Mouse (Mus musculus): Measurements from ENCODE around the gene Ush1g.

GRCm38 (mm10) chr11:115292631-115293375 lies 29.0 kb downstream of the Ush1g start:
- no peak for TF ChIP-seq MAX (IDR thresholded peaks at IDR 0.05; ENCODE audit: low read depth)
- no peak for TF ChIP-seq POLR2A (IDR thresholded peaks at IDR 0.05; ENCODE audit: insufficient read length, low read depth)
- no peak for TF ChIP-seq TCF12 (IDR thresholded peaks at IDR 0.05; ENCODE audit: insufficient read depth, poor library complexity, severe bottlenecking)
- TF ChIP-seq MYOG (IDR thresholded peaks at IDR 0.05; ENCODE audit: control insufficient read depth in 1 of 3, insufficient read depth in 1 of 3, insufficient read length in 2 of 3, low read depth in 2 of 3), result no peak
- TF ChIP-seq CEBPB (IDR thresholded peaks at IDR 0.05; ENCODE audit: insufficient read depth, poor library complexity, severe bottlenecking), result no peak
- TF ChIP-seq USF1 (IDR thresholded peaks at IDR 0.05; ENCODE audit: low read depth), result no peak
- TF ChIP-seq POLR2AphosphoS2 (IDR thresholded peaks at IDR 0.05; ENCODE audit: insufficient read length, low read depth), result no peak
- no peak for TF ChIP-seq E2F4 (IDR thresholded peaks at IDR 0.05; ENCODE audit: insufficient read depth)
